Mouse (Mus musculus) monocyte, adult 5-6 weeks (primary cell): ENCODE measurements around the gene Olfr532. TPM values are rescaled to one million over a fixed set of nuclear protein-coding genes. Genes with fewer than 3 reads are reported as not detected.
"Not testable (repeated sequence)": the region's sequence is repeated elsewhere in the genome, so short reads cannot be mapped to it uniquely, and the experiment has no call there.

Experiments used
- ATAC-seq: fragments of 153-309, 156-312 bp; replicated peaks from 2 replicates; pipeline ENCODE4 v1.8.0; 2017; ENCODE audit warnings: mild to moderate bottlenecking; ENCODE audit not compliant: low TSS enrichment, insufficient number of reproducible peaks, severe bottlenecking, poor library complexity, low FRiP score
- total RNA-seq: library from RNA; stranded (forward); fragments of 200-1000, 200-491, 200-594 nt; gene quantifications from 3 replicates; pipeline ENCODE4 v1.2.3, GENCODE M21; 2017

The Olfr532 gene
- not detected in 3 replicates for total RNA-seq

- no peak for ATAC-seq
These were observed at the start of gene Olfr532 for GRCm38 (mm10) chr7:140421539-140421938. Gene Olfr532, minus strand, starts transcription at chr7:140421639.

- not testable (repeated sequence) for ATAC-seq
These were observed 41.6 kb upstream of the Olfr532 start, which contains the start of gene Olfr533 for GRCm38 (mm10) chr7:140463070-140463469. Gene Olfr533, plus strand, starts transcription at chr7:140463370.

GRCm38 (mm10) chr7:140443141-140443540 is 21.7 kb upstream of the Olfr532 start:
- no peak for ATAC-seq

- ATAC-seq = no peak
These were observed 18.6 kb downstream of the Olfr532 start, which contains the start of gene Olfr531 for GRCm38 (mm10) chr7:140402818-140403217. Gene Olfr531, minus strand, starts transcription at chr7:140402918.

- ATAC-seq = no peak
These were observed 44.5 kb downstream of the Olfr532 start for GRCm38 (mm10) chr7:140376911-140377310.

- ATAC-seq = no peak
These were observed 45.2 kb downstream of the Olfr532 start, which contains the start of gene Olfr530 for GRCm38 (mm10) chr7:140376231-140376630. Gene Olfr530, minus strand, starts transcription at chr7:140376331.

GRCm38 (mm10) chr7:140374300-140374699 is 47.1 kb downstream of the Olfr532 start:
- ATAC-seq = no peak

Other genes with a start within 250 kb of the Olfr532 start
- not detected in 3 replicates for gene Olfr523, start 248.4 kb downstream of the Olfr532 start, total RNA-seq
- not detected in 3 replicates for gene Olfr524, start 215.7 kb downstream of the Olfr532 start, total RNA-seq
- gene Cd163l1, start 203.4 kb downstream of the Olfr532 start, total RNA-seq = 0.39 to 0.48 TPM in 2 of 3 replicates, not detected in the other
- 0.85 to 2.5 TPM in 2 of 3 replicates, not detected in the other for gene 5830411N06Rik, start 174.4 kb downstream of the Olfr532 start, total RNA-seq
- not detected in 3 replicates for gene Olfr525, start 100.8 kb downstream of the Olfr532 start, total RNA-seq
- not detected in 3 replicates for gene Olfr527, start 87.6 kb downstream of the Olfr532 start, total RNA-seq
- not detected in 3 replicates for gene Olfr60, start 60.0 kb downstream of the Olfr532 start, total RNA-seq
- not detected in 3 replicates for gene Olfr530, start 45.3 kb downstream of the Olfr532 start, total RNA-seq
- gene Olfr531, start 18.7 kb downstream of the Olfr532 start, total RNA-seq = 0.10 TPM in 1 of 3 replicates, not detected in the others
- gene Olfr533, start 41.7 kb upstream of the Olfr532 start, total RNA-seq = not detected in 3 replicates
- gene Olfr535, start 62.6 kb upstream of the Olfr532 start, total RNA-seq = not detected in 3 replicates
- gene Olfr536, start 85.8 kb upstream of the Olfr532 start, total RNA-seq = not detected in 3 replicates
- gene Olfr538, start 146.2 kb upstream of the Olfr532 start, total RNA-seq = not detected in 3 replicates
- gene Olfr46, start 179.6 kb upstream of the Olfr532 start, total RNA-seq = 0.10 to 0.19 TPM in 2 of 3 replicates, not detected in the other
- not detected in 3 replicates for gene Olfr61, start 207.3 kb upstream of the Olfr532 start, total RNA-seq
- not detected in 3 replicates for gene Olfr53, start 224.8 kb upstream of the Olfr532 start, total RNA-seq
- gene Olfr539, start 238.3 kb upstream of the Olfr532 start, total RNA-seq = 0.11 TPM in 1 of 3 replicates, not detected in the others